Mouse (Mus musculus) 3T3-L1 (cell line): ENCODE data around the gene Chmp1a.

Experiments
- DNase-seq: peaks from one replicate; pipeline ENCODE4 v3.0.0-alpha.2; 2015; ENCODE audit warnings: low read depth, low spot score

Chmp1a gene

GRCm38 (mm10) chr8:123156070-123156773 is 56.3 kb downstream of the Chmp1a start:
- no peak for DNase-seq

- DNase-seq: peak; percentile 42
These were observed 57.4 kb downstream of the Chmp1a start for GRCm38 (mm10) chr8:123155177-123155576.
